Mouse (Mus musculus) E14TG2a.4 (cell line): ENCODE results near the gene Efhd2.

Experiments used
- CTCF ChIP-seq: conservative IDR thresholded peaks from 2 replicates; pipeline ENCODE4 v1.5.1; 2014; ENCODE audit warnings: low read length
- POU5F1 ChIP-seq: IDR thresholded peaks from 2 replicates; pipeline ENCODE4 v1.6.1; 2014; ENCODE audit warnings: low read length, borderline replicate concordance

GRCm38 (mm10) chr4:141862867-141863266 lies 11.9 kb downstream of the Efhd2 start:
- TF ChIP-seq CTCF (no peak), POU5F1 (no peak)
